Mouse (Mus musculus) ES-E14 (cell line): ENCODE measurements around the gene S100a16.

Source experiments
- CHD2 ChIP-seq: IDR thresholded peaks from 2 replicates; pipeline ENCODE4 v1.6.1; 2014; ENCODE audit warnings: mild to moderate bottlenecking, low read depth, low read length, inconsistent platforms
- HCFC1 ChIP-seq: IDR thresholded peaks from 2 replicates; pipeline ENCODE4 v1.6.1; 2012; ENCODE audit warnings: low read length, inconsistent platforms, borderline replicate concordance; ENCODE audit not compliant: insufficient read depth
- MAFK ChIP-seq: IDR thresholded peaks from 2 replicates; pipeline ENCODE4 v1.6.1; 2014; ENCODE audit warnings: mild to moderate bottlenecking, low read depth, low read length, inconsistent platforms; ENCODE audit not compliant: insufficient read depth
- ZC3H11A ChIP-seq: IDR thresholded peaks from 2 replicates; pipeline ENCODE4 v1.6.1; 2012; ENCODE audit warnings: low read depth, mild to moderate bottlenecking, inconsistent platforms, low read length, borderline replicate concordance
- ZNF384 ChIP-seq: IDR thresholded peaks from 2 replicates; pipeline ENCODE4 v1.6.1; 2012; ENCODE audit warnings: low read depth, low read length, inconsistent platforms

DNA sequence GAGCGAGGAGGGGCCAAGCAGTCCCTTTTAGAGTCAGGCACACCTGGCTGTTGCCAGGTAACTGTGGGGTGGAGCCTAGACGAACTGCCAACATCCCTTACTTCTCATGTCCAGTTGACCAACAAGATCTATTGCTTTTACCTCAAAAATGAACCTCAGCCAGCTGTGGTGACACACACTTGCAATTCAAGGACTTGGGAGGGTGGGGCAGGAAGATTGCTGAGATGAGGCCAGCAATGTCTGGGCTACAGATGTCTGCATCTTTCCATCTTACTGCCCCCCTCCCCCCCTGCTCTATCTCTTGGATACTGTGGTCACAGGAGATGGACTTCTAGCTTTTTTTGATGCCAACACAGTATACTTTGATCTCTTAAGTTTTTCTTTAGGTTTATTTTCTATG is 15.2 kb downstream of the S100a16 start:
- no peak for TF ChIP-seq ZNF384
- TF ChIP-seq MAFK: no peak
- no peak for TF ChIP-seq ZC3H11A
- no peak for TF ChIP-seq HCFC1
- no peak for TF ChIP-seq CHD2
